Mouse (Mus musculus) limb, embryonic 11.5 days (tissue): Measurements from ENCODE around the gene Sec24d. TPM values are rescaled to one million over a fixed set of nuclear protein-coding genes. Genes with fewer than 3 reads are reported as not detected.
A peak's percentile ranks its signal among the peaks of the same experiment; 100 is the strongest.

ENCODE experiments used
- ATAC-seq: fragments of 200-750 bp; cut with Nextera tagmentation; 2 replicates; pipeline ENCODE4 v1.8.0; 2017; ENCODE audit warnings: low read depth; ENCODE audit not compliant: insufficient number of reproducible peaks, low FRiP score, low TSS enrichment
- DNase-seq: peaks from one replicate; pipeline ENCODE4 v3.0.0-alpha.2; 2015; ENCODE audit warnings: low spot score
- H3K27ac ChIP-seq: fragments of 300-500 bp; sonication (generic); replicated peaks from 2 replicates; pipeline ENCODE4 v1.5.1; 2014; ENCODE audit warnings: low read depth, mild to moderate bottlenecking, low read length
- H3K27me3 ChIP-seq: fragments of 300-500 bp; sonication (generic); 2 replicates; pipeline ENCODE4 v1.6.1; 2014; ENCODE audit warnings: mild to moderate bottlenecking, low read length, mixed read lengths; ENCODE audit not compliant: control insufficient read depth, insufficient read depth
- H3K36me3 ChIP-seq: fragments of 300-500 bp; sonication (generic); 2 replicates; pipeline ENCODE4 v1.6.1; 2014; ENCODE audit warnings: mild to moderate bottlenecking, low read length, moderate library complexity, mixed read lengths; ENCODE audit not compliant: control insufficient read depth, insufficient read depth
- H3K4me1 ChIP-seq: fragments of 300-500 bp; sonication (generic); 2 replicates; pipeline ENCODE4 v1.6.1; 2014; ENCODE audit warnings: low read length, mixed read lengths; ENCODE audit not compliant: control insufficient read depth, insufficient read depth
- H3K4me2 ChIP-seq: fragments of 300-500 bp; sonication (generic); 2 replicates; pipeline ENCODE4 v1.6.1; 2014; ENCODE audit warnings: low read depth, mild to moderate bottlenecking, moderate library complexity; ENCODE audit not compliant: severe bottlenecking
- H3K4me3 ChIP-seq: fragments of 300-500 bp; sonication (generic); 2 replicates; pipeline ENCODE4 v1.5.1; 2014; ENCODE audit warnings: low read depth, low read length
- H3K9ac ChIP-seq: fragments of 300-500 bp; sonication (generic); 2 replicates; pipeline ENCODE4 v1.6.1; 2014; ENCODE audit warnings: mild to moderate bottlenecking, low read length
- H3K9me3 ChIP-seq: fragments of 300-500 bp; sonication (generic); 2 replicates; pipeline ENCODE4 v1.6.1; 2016; ENCODE audit warnings: low read length; ENCODE audit not compliant: control insufficient read depth
- WGBS: fragments of 180-500 bp; shearing (Covaris S2); extraction: QIAGEN DNeasy Blood & Tissue Kit; methylation state at CpG from one replicate; pipeline ENCODE4 v1.1.7; 2014; 5-methylcytosine and 5-hydroxymethylcytosine counted together
- polyA plus RNA-seq: library from polyadenylated mRNA; unstranded; fragments of >200 nt; fragmentation: Nextera tagmentation; extraction: Ambion mirVana; gene quantifications from 2 replicates; pipeline ENCODE4 v1.2.1, GENCODE M21; 2014

Gene Sec24d
- polyA plus RNA-seq, 1 experiment from 2014 or later, result 29.3 TPM

- no peaks in the 10 kb centered on the region for H3K4me1 ChIP-seq
- no peaks in the 10 kb centered on the region for H3K27me3 ChIP-seq
- DNase-seq (no peak), ATAC-seq (no peak)
- H3K27ac ChIP-seq, result no peak overlapping the region
- 73% methylated on average over 6 of the region's 6 CpGs for WGBS
- no peak overlapping the region for H3K9ac ChIP-seq
- H3K4me2 ChIP-seq, result no peak overlapping the region
- no peaks in the 10 kb centered on the region for H3K36me3 ChIP-seq
- no peak overlapping the region for H3K4me3 ChIP-seq
- H3K9me3 ChIP-seq, result no peaks in the 10 kb centered on the region
These were observed 41.9 kb downstream of the Sec24d start for GRCm38 (mm10) chr3:123309141-123309540.

- Histone ChIP-seq H3K4me3 (no peak overlapping the region), H3K4me1 (no peaks in the 10 kb centered on the region), H3K36me3 (no peaks in the 10 kb centered on the region), H3K9ac (no peak overlapping the region), H3K27ac (no peak overlapping the region), H3K4me2 (no peak overlapping the region), H3K27me3 (no peaks in the 10 kb centered on the region), H3K9me3 (no peaks in the 10 kb centered on the region)
- no peak for DNase-seq
- WGBS, result 83% methylated on average over 9 of the region's 9 CpGs
- no peak for ATAC-seq
These were observed 45.3 kb downstream of the Sec24d start for GRCm38 (mm10) chr3:123312477-123313062.

GRCm38 (mm10) chr3:123313477-123313876 lies 46.2 kb downstream of the Sec24d start:
- ATAC-seq (no peak), DNase-seq (no peak)
- WGBS, result 86% methylated on average over 5 of the region's 5 CpGs

GRCm38 (mm10) chr3:123313920-123314614 lies 46.8 kb downstream of the Sec24d start:
- Histone ChIP-seq H3K27ac (no peak overlapping the region), H3K4me1 (no peaks in the 10 kb centered on the region), H3K9ac (no peak overlapping the region), H3K27me3 (no peaks in the 10 kb centered on the region), H3K4me3 (no peak overlapping the region), H3K4me2 (no peak overlapping the region), H3K9me3 (no peaks in the 10 kb centered on the region), H3K36me3 (no peaks in the 10 kb centered on the region)
- ATAC-seq, result no peak
- WGBS, result 40% methylated on average over 12 of the region's 12 CpGs
- DNase-seq, result no peak

More at GRCm38 (mm10) chr3:123313477-123313876, 46.2 kb downstream of the Sec24d start:
- Histone ChIP-seq H3K27me3 (no peaks in the 10 kb centered on the region), H3K9ac (no peak overlapping the region), H3K36me3 (no peaks in the 10 kb centered on the region), H3K4me3 (no peak overlapping the region), H3K9me3 (no peaks in the 10 kb centered on the region), H3K4me2 (no peak overlapping the region), H3K4me1 (no peaks in the 10 kb centered on the region), H3K27ac (no peak overlapping the region)

GRCm38 (mm10) chr3:123316066-123316465 lies 48.8 kb downstream of the Sec24d start:
- DNase-seq (no peak), ATAC-seq (no peak)
- Histone ChIP-seq H3K27me3 (no peaks in the 10 kb centered on the region), H3K4me3 (no peak overlapping the region), H3K9me3 (no peaks in the 10 kb centered on the region), H3K4me1 (no peaks in the 10 kb centered on the region), H3K36me3 (no peaks in the 10 kb centered on the region), H3K9ac (no peak overlapping the region), H3K27ac (no peak overlapping the region), H3K4me2 (no peak overlapping the region)
- WGBS, result 78% methylated on average over 6 of the region's 6 CpGs

GRCm38 (mm10) chr3:123317081-123317480 lies 49.8 kb downstream of the Sec24d start:
- ATAC-seq (no peak), DNase-seq (no peak)
- 88% methylated on average over 9 of the region's 9 CpGs for WGBS
- no peak overlapping the region for H3K27ac ChIP-seq
- no peak overlapping the region for H3K4me2 ChIP-seq
- H3K9ac ChIP-seq, result no peak overlapping the region
- H3K27me3 ChIP-seq, result no peaks in the 10 kb centered on the region
- no peak overlapping the region for H3K4me3 ChIP-seq
- H3K9me3 ChIP-seq, result no peaks in the 10 kb centered on the region
- no peaks in the 10 kb centered on the region for H3K4me1 ChIP-seq
- H3K36me3 ChIP-seq, result no peaks in the 10 kb centered on the region

DNA sequence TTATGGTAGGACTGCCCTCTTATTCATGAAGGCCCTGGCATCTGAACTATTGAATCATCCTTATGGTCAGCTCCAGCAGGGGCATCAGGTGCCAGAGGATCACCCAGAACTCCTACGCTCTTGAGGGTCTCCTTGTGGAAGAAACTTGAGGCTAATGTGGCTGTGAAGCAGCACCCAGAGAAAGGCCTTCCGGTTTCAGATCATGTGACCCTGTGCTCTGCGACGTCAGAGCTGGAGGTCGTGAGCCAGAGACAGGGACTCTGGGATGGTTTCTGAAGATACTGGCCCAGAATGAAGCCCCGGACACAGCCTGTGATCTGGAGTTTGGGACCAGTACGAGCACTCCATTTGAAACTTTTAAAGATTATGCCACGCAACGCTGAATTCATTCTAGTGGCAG lies 53.1 kb downstream of the Sec24d start:
- H3K4me1 ChIP-seq, result no peaks in the 10 kb centered on the region
- H3K27ac ChIP-seq, result no peak overlapping the region
- no peak for ATAC-seq
- H3K9ac ChIP-seq, result no peak overlapping the region
- H3K9me3 ChIP-seq, result no peaks in the 10 kb centered on the region
- DNase-seq, result no peak
- WGBS, result 80% methylated on average over 9 of the region's 9 CpGs
- H3K27me3 ChIP-seq, result no peaks in the 10 kb centered on the region
- H3K36me3 ChIP-seq, result no peaks in the 10 kb centered on the region
- no peak overlapping the region for H3K4me3 ChIP-seq
- no peak overlapping the region for H3K4me2 ChIP-seq

DNA sequence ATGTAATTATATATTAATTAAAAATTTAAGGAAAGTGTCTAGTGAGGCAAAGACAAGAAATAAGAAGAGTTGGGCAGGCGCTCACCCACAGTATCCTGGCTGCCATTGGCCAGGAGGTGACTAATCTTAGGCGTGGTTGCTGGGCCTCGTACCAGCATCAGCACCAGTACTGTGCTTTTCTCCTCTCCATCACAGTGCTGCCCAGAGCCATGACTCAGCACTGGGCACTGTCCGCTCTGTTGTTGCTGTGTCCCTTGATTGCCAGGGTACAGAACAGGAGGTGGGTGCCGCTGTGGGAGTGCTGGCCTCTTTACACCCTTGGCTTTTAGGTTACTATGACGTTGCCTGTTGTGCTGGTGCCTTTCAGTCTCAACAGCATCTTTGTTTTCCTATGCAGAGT lies 54.4 kb downstream of the Sec24d start:
- DNase-seq (peak; percentile 25), ATAC-seq (no peak)
- WGBS, result 83% methylated on average over 6 of the region's 6 CpGs
- Histone ChIP-seq H3K4me1 (no peaks in the 10 kb centered on the region), H3K9me3 (no peaks in the 10 kb centered on the region), H3K4me3 (no peak overlapping the region), H3K27me3 (no peaks in the 10 kb centered on the region), H3K36me3 (no peaks in the 10 kb centered on the region), H3K9ac (no peak overlapping the region), H3K27ac (no peak overlapping the region), H3K4me2 (no peak overlapping the region)
